Mouse (Mus musculus) embryonic facial prominence, embryonic 10.5 days (tissue): ENCODE measurements at regions not wholly inside any gene's neighbourhood (a gene's known extent, or its start where the extent isn't known, plus 50 kb on each side); places are given as distances from the start of the nearest gene placed in this dataset.

Experiments used
- DNase-seq: peaks from one replicate; pipeline ENCODE4 v3.0.0-alpha.2; 2017; ENCODE audit warnings: low spot score
- H3K27ac ChIP-seq: fragments of 300-500 bp; sonication (generic); replicated peaks from 2 replicates; pipeline ENCODE4 v1.5.1; 2016; ENCODE audit warnings: mild to moderate bottlenecking
- H3K27me3 ChIP-seq: fragments of 300-500 bp; sonication (generic); replicated peaks from 2 replicates; pipeline ENCODE4 v1.6.1; 2016; ENCODE audit warnings: low read depth, mild to moderate bottlenecking; ENCODE audit not compliant: poor library complexity, severe bottlenecking
- H3K36me3 ChIP-seq: fragments of 300-500 bp; sonication (generic); replicated peaks from 2 replicates; pipeline ENCODE4 v1.6.1; 2016; ENCODE audit warnings: mild to moderate bottlenecking, moderate library complexity
- H3K4me1 ChIP-seq: fragments of 300-500 bp; sonication (generic); 2 replicates; pipeline ENCODE4 v1.6.1; 2016
- H3K4me3 ChIP-seq: fragments of 300-500 bp; sonication (generic); 2 replicates; pipeline ENCODE4 v1.5.1; 2016; ENCODE audit warnings: mild to moderate bottlenecking, moderate library complexity
- H3K9me3 ChIP-seq: fragments of 300-500 bp; sonication (generic); 2 replicates; pipeline ENCODE4 v1.6.1; 2016; ENCODE audit warnings: mild to moderate bottlenecking
- WGBS: fragments of 180-500 bp; shearing (Covaris S2); methylation state at CpG from one replicate; pipeline ENCODE4 v1.1.7; 2016; 5-methylcytosine and 5-hydroxymethylcytosine counted together

- Histone ChIP-seq H3K4me3 (no peak overlapping the region), H3K9me3 (no peaks in the 10 kb centered on the region), H3K4me1 (no peaks in the 10 kb centered on the region), H3K27ac (no peak overlapping the region), H3K27me3 (no peaks in the 10 kb centered on the region), H3K36me3 (no peaks in the 10 kb centered on the region)
- DNase-seq, result no peak
- WGBS, result 80% methylated on average over 6 of the region's 6 CpGs
Measured at GRCm38 (mm10) chr2:72581136-72581535, 105.2 kb downstream of the Cdca7 start.

- no peak for DNase-seq
- Histone ChIP-seq H3K4me3 (no peak overlapping the region), H3K9me3 (no peaks in the 10 kb centered on the region), H3K27ac (no peak overlapping the region), H3K27me3 (no peaks in the 10 kb centered on the region; the same call in 1 of the 2 replicates), H3K4me1 (peaks cover 8% of the 10 kb centered on the region), H3K36me3 (no peaks in the 10 kb centered on the region)
- WGBS, result 79% methylated on average over 7 of the region's 7 CpGs
Measured at GRCm38 (mm10) chr2:72588814-72589213, 112.9 kb downstream of the Cdca7 start.

- Histone ChIP-seq H3K36me3 (no peaks in the 10 kb centered on the region), H3K27me3 (no peaks in the 10 kb centered on the region)
- DNase-seq, result no peak
Measured at GRCm38 (mm10) chr2:72592011-72592410, 116.1 kb downstream of the Cdca7 start.

GRCm38 (mm10) chr2:72596994-72597925 is 121.3 kb downstream of the Cdca7 start:
- no peak overlapping the region for H3K27ac ChIP-seq
- H3K4me3 ChIP-seq, result no peak overlapping the region
- WGBS, result 84% methylated on average over 14 of the region's 14 CpGs
- DNase-seq, result no peak
- no peaks in the 10 kb centered on the region for H3K27me3 ChIP-seq
- no peaks in the 10 kb centered on the region for H3K9me3 ChIP-seq
- no peaks in the 10 kb centered on the region for H3K36me3 ChIP-seq
- peaks cover 6% of the 10 kb centered on the region for H3K4me1 ChIP-seq

More at GRCm38 (mm10) chr2:72592011-72592410, 116.1 kb downstream of the Cdca7 start:
- Histone ChIP-seq H3K27ac (no peak overlapping the region), H3K4me3 (no peak overlapping the region), H3K9me3 (no peaks in the 10 kb centered on the region), H3K4me1 (peaks cover 8% of the 10 kb centered on the region)
- WGBS, result 55% methylated on average over 3 of the region's 3 CpGs

GRCm38 (mm10) chr2:72597941-72598340 is 122.0 kb downstream of the Cdca7 start:
- Histone ChIP-seq H3K4me3 (no peak overlapping the region), H3K27me3 (no peaks in the 10 kb centered on the region), H3K4me1 (peaks cover 6% of the 10 kb centered on the region), H3K27ac (no peak overlapping the region), H3K36me3 (no peaks in the 10 kb centered on the region), H3K9me3 (no peaks in the 10 kb centered on the region)
- no peak for DNase-seq
- WGBS, result 67% methylated on average over 9 of the region's 9 CpGs

- Histone ChIP-seq H3K27ac (no peak overlapping the region), H3K4me3 (no peak overlapping the region), H3K27me3 (0 out of 2 replicates have a peak, but pooled peaks cover 3% of the 10 kb centered on the region), H3K9me3 (no peaks in the 10 kb centered on the region), H3K36me3 (no peaks in the 10 kb centered on the region), H3K4me1 (peaks cover 6% of the 10 kb centered on the region)
- no peak for DNase-seq
Measured at GRCm38 (mm10) chr2:72600723-72601122, 124.8 kb downstream of the Cdca7 start.

GRCm38 (mm10) chr2:72602152-72602551 is 126.2 kb downstream of the Cdca7 start:
- no peaks in the 10 kb centered on the region for H3K36me3 ChIP-seq
- peaks cover 6% of the 10 kb centered on the region for H3K4me1 ChIP-seq
- no peak overlapping the region for H3K4me3 ChIP-seq
- DNase-seq, result no peak
- H3K27me3 ChIP-seq, result 0 out of 2 replicates have a peak, but pooled peaks cover 3% of the 10 kb centered on the region
- no peaks in the 10 kb centered on the region for H3K9me3 ChIP-seq
- H3K27ac ChIP-seq, result no peak overlapping the region
- WGBS, result 75% methylated on average over 1 of the region's 1 CpGs

GRCm38 (mm10) chr2:72612221-72612620 is 136.3 kb downstream of the Cdca7 start:
- Histone ChIP-seq H3K36me3 (no peaks in the 10 kb centered on the region), H3K27ac (no peak overlapping the region), H3K4me1 (peaks cover 9% of the 10 kb centered on the region; the same call in 1 of the 2 replicates), H3K4me3 (no peak overlapping the region), H3K9me3 (0 out of 2 replicates have a peak, but pooled peaks cover 2% of the 10 kb centered on the region), H3K27me3 (no peaks in the 10 kb centered on the region)
- WGBS, result 92% methylated on average over 3 of the region's 3 CpGs
- DNase-seq, result no peak

GRCm38 (mm10) chr2:72614256-72614655 is 138.3 kb downstream of the Cdca7 start:
- H3K9me3 ChIP-seq, result no peaks in the 10 kb centered on the region
- DNase-seq, result no peak
- peaks cover 9% of the 10 kb centered on the region for H3K4me1 ChIP-seq
- H3K36me3 ChIP-seq, result no peaks in the 10 kb centered on the region
- no peak overlapping the region for H3K27ac ChIP-seq
- no peak overlapping the region for H3K4me3 ChIP-seq
- 0 out of 2 replicates have a peak, but pooled peaks cover under 1% of the 10 kb centered on the region for H3K27me3 ChIP-seq
- WGBS, result 73% methylated on average over 8 of the region's 8 CpGs

GRCm38 (mm10) chr2:72615869-72616268 is 139.9 kb downstream of the Cdca7 start:
- H3K36me3 ChIP-seq, result no peaks in the 10 kb centered on the region
- peaks cover 24% of the 10 kb centered on the region for H3K4me1 ChIP-seq
- WGBS, result 93% methylated on average over 2 of the region's 2 CpGs

GRCm38 (mm10) chr2:72616412-72616811 is 140.5 kb downstream of the Cdca7 start:
- Histone ChIP-seq H3K27ac (no peak overlapping the region), H3K27me3 (0 out of 2 replicates have a peak, but pooled peaks cover 8% of the 10 kb centered on the region), H3K4me1 (peaks cover 24% of the 10 kb centered on the region), H3K9me3 (no peaks in the 10 kb centered on the region), H3K4me3 (no peak overlapping the region), H3K36me3 (no peaks in the 10 kb centered on the region)
- DNase-seq, result no peak

More at GRCm38 (mm10) chr2:72615869-72616268, 139.9 kb downstream of the Cdca7 start:
- no peak overlapping the region for H3K4me3 ChIP-seq
- DNase-seq, result no peak
- no peaks in the 10 kb centered on the region for H3K9me3 ChIP-seq
- 0 out of 2 replicates have a peak, but pooled peaks cover 3% of the 10 kb centered on the region for H3K27me3 ChIP-seq
- no peak overlapping the region for H3K27ac ChIP-seq

GRCm38 (mm10) chr2:72619446-72619845 is 143.5 kb downstream of the Cdca7 start:
- Histone ChIP-seq H3K4me1 (peaks cover 20% of the 10 kb centered on the region), H3K36me3 (no peaks in the 10 kb centered on the region), H3K27me3 (peaks cover 17% of the 10 kb centered on the region; the same call in 1 of the 2 replicates), H3K27ac (no peak overlapping the region), H3K4me3 (no peak overlapping the region), H3K9me3 (no peaks in the 10 kb centered on the region)
- no peak for DNase-seq
- WGBS, result 48% methylated on average over 4 of the region's 4 CpGs

GRCm38 (mm10) chr2:72620182-72620652 is 144.3 kb downstream of the Cdca7 start:
- Histone ChIP-seq H3K4me3 (peak overlapping the region; percentile 45), H3K9me3 (no peaks in the 10 kb centered on the region), H3K27ac (peak overlapping the region; percentile 77), H3K27me3 (peaks cover 17% of the 10 kb centered on the region; the same call in 1 of the 2 replicates), H3K4me1 (peaks cover 14% of the 10 kb centered on the region), H3K36me3 (no peaks in the 10 kb centered on the region)
- whole genome bisulfite sequencing, result 2% methylated on average over 9 of the region's 9 CpGs
- peak; percentile 45 for DNase-seq
